ENCODE assay signal across 8 mouse cellular contexts in genomic region chr7:24610144-24610878, GRCm38 (mm10). TPM values are rescaled to one million over a fixed set of nuclear protein-coding genes. Genes with fewer than 3 reads are reported as not detected.
A peak's percentile ranks its signal among the peaks of the same experiment; 100 is the strongest.
DNase-seq lines count a peak whose midpoint lies in the region; ATAC-seq lines count a peak whose summit lies in the region.

TSS of gene Phldb3 (plus strand) at chr7:24610763.

- no peaks in the 10 kb centered on the region for H3K36me3 ChIP-seq in forebrain, embryonic 15.5 days
- no peaks in the 10 kb centered on the region; the same call in 1 of the 2 replicates for H3K36me3 ChIP-seq in macrophage (ENCODE audit: inconsistent target)
- no peaks in the 10 kb centered on the region for H3K36me3 ChIP-seq in splenic B cell, adult 2 months (ENCODE audit: control insufficient read depth, insufficient read depth, low read length, poor library complexity, severe bottlenecking)

- 2% methylated on average over 26 of the region's 27 CpGs for WGBS in forebrain, embryonic 15.5 days
- WGBS in macrophage (ENCODE audit: missing documents), result 11% methylated on average over 27 of the region's 27 CpGs

- peaks cover 43% of the 10 kb centered on the region for H3K27me3 ChIP-seq in forebrain, embryonic 15.5 days
- no peaks in the 10 kb centered on the region for H3K27me3 ChIP-seq in splenic B cell, adult 2 months (ENCODE audit: control insufficient read depth, insufficient read depth, low read length, poor library complexity, severe bottlenecking)

- H3K4me1 ChIP-seq in forebrain, embryonic 15.5 days, result peaks cover 22% of the 10 kb centered on the region

- H3K4me3 ChIP-seq in forebrain, embryonic 15.5 days, result peak within 1 kb of the TSS; percentile 34
- peak within 1 kb of the TSS; percentile 77 for H3K4me3 ChIP-seq in macrophage (ENCODE audit: inconsistent target)

- no peaks in the 10 kb centered on the region for H3K9me3 ChIP-seq in forebrain, embryonic 15.5 days

- ATAC-seq in forebrain, embryonic 15.5 days (replicated peaks), result 0 out of 2 replicates have a peak, but pooled peaks have one; percentile 11

- peak within 1 kb of the TSS; percentile 47 for H3K4me2 ChIP-seq in forebrain, embryonic 15.5 days (replicated peaks)

- H3K9ac ChIP-seq in forebrain, embryonic 15.5 days (replicated peaks), result no peak within 1 kb of the TSS; the same call in none of the 2 replicates

- H3K79me2 ChIP-seq in macrophage (ENCODE audit: inconsistent target), result no peaks in the 10 kb centered on the region

- H3K27ac ChIP-seq in forebrain, embryonic 15.5 days (replicated peaks), result no peak within 1 kb of the TSS
- 0 out of 2 replicates have a peak within 1 kb of the TSS, but pooled peaks have one; percentile 8 for H3K27ac ChIP-seq in macrophage

- peak; percentile 31 for DNase-seq in ovary, postnatal 36 days (ENCODE audit: low spot score)
- DNase-seq in ovary, postnatal 14 days (ENCODE audit: low spot score), result no peak
- peak; percentile 57 for DNase-seq in kidney, postnatal 14 days
- DNase-seq in splenic B cell, adult 2 months (ENCODE audit: low read depth, low spot score), result peak; percentile 46
- no peak for DNase-seq in cerebellum, postnatal 4 days (ENCODE audit: low spot score in 2 of 2)
- no peak for DNase-seq in right cerebral cortex, postnatal 10 days (ENCODE audit: low spot score in 2 of 2)

RNA-seq across cellular contexts. Expression of gene Phldb3, which starts in this region (rescaled TPM):
- polyA plus RNA-seq in forebrain, embryonic 15.5 days (2015; fragmentation: Nextera tagmentation; extraction: Ambion mirVana), result not detected in 2 replicates
- total RNA-seq in macrophage (2018; cell fraction: chromatin; rRNA removed), result 10 to 100 TPM in 2 of 26 experiments, 1 to 10 TPM in 24; 1.0 to 12.9 (median 5.0) TPM
- total RNA-seq in macrophage (2018; cell fraction: cytosol; rRNA removed), result 1 to 10 TPM; 2.1 to 6.8 (median 4.8) TPM
- 1 to 10 TPM; 1.2 to 7.6 (median 3.1) TPM for total RNA-seq in macrophage (2018; cell fraction: nucleus; rRNA removed)
- polyA plus RNA-seq in macrophage (2018), result 3.0 to 4.3 TPM (median 4.0 TPM) in 3 replicates

Comparison
In these comparisons a context has a peak if more than half of its experiments do, and no peak if none do; other contexts are left out.
1. DNase-seq: peak in ovary, postnatal 36 days (single experiment), kidney, postnatal 14 days (single experiment) and splenic B cell, adult 2 months (single experiment); none in ovary, postnatal 14 days (single experiment), cerebellum, postnatal 4 days (0 of 2) and right cerebral cortex, postnatal 10 days (0 of 2).
2. Peak in ATAC-seq, H3K4me3 ChIP-seq and H3K4me2 ChIP-seq in forebrain, embryonic 15.5 days; RNA of the gene not detected or under 1 TPM.